Mouse (Mus musculus) erythroblast, embryonic 14.5 days (primary cell): ENCODE data around the gene Elf5. TPM values are rescaled to one million over a fixed set of nuclear protein-coding genes. Genes with fewer than 3 reads are reported as not detected.

Source experiments
- H3K27me3 ChIP-seq: 2 replicates; pipeline ENCODE4 v1.6.1; 2012; ENCODE audit warnings: inconsistent platforms; ENCODE audit not compliant: control insufficient read depth
- H3K36me3 ChIP-seq: 2 replicates; pipeline ENCODE4 v1.6.1; 2012; ENCODE audit warnings: mild to moderate bottlenecking, inconsistent platforms; ENCODE audit not compliant: control insufficient read depth
- H3K4me1 ChIP-seq: 2 replicates; pipeline ENCODE4 v1.6.1; 2012; ENCODE audit warnings: inconsistent platforms; ENCODE audit not compliant: control insufficient read depth
- H3K4me3 ChIP-seq: replicated peaks from 2 replicates; pipeline ENCODE3; 2012; ENCODE audit warnings: moderate library complexity, mild to moderate bottlenecking, inconsistent platforms
- H3K9me3 ChIP-seq: 2 replicates; pipeline ENCODE4 v1.6.1; 2012; ENCODE audit warnings: low read length, inconsistent platforms, mixed read lengths; ENCODE audit not compliant: control insufficient read depth
- GATA1 ChIP-seq: IDR thresholded peaks from 2 replicates; pipeline ENCODE4 v1.6.1; 2012; ENCODE audit warnings: low read length, inconsistent platforms, mixed read lengths
- TAL1 ChIP-seq: IDR thresholded peaks from 3 replicates; pipeline ENCODE4 v1.6.1; 2012; ENCODE audit warnings: low read length, inconsistent platforms, mixed read lengths
- polyA plus RNA-seq: library from polyadenylated mRNA; stranded (reverse); fragments of >175 nt; gene quantifications from 2 replicates; pipeline ENCODE4 v1.2.3, GENCODE M21; 2012

Gene Elf5
- polyA plus RNA-seq, 1 experiment = not detected

DNA sequence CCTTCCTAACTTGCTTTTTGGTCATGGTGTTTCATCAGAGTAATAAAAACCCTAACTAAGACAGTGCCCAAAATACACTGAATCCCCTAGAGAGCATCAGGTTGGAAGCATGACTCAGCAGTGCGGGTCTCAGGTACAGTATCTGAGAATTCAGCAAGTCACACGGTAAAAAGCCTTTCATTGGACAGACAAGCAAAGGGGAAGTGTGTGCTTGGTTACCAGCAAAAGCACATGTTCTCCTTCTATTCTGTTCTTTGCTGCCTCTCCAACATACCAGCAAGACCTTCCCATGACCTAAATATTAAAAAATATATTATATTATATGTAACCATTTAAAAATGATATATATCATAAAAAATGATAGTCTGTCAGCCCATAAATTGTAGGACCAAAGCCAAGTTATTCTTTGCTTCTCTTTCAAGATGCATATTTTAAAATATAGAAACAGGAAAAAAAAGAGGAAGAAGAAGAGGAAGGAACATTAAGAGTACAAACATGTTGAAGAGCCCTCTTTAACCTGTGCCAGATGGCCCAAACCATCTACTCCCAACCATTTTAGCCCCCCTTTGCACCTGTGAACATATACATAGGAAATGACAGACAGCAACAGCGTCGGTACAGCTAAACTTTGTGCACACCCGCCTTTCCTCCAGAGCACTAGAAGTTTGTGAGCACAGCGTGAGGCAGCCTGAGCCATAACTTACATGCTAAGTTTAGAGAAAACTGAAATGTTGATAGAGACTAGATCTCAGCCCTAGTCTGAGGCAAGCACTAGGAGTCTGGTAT is 84.3 kb downstream of the Elf5 start:
- Histone ChIP-seq H3K9me3 (no peaks in the 10 kb centered on the region), H3K4me3 (no peak overlapping the region), H3K27me3 (no peaks in the 10 kb centered on the region), H3K36me3 (no peaks in the 10 kb centered on the region), H3K4me1 (peaks cover 4% of the 10 kb centered on the region)
- TF ChIP-seq GATA1 (no peak), TAL1 (no peak)

Other genes with a start within 250 kb of the Elf5 start
- gene Ehf, start 108.4 kb upstream of the Elf5 start, polyA plus RNA-seq = 0.04 TPM in 1 of 2 replicates, not detected in the other
- gene Cat, start 73.5 kb downstream of the Elf5 start, polyA plus RNA-seq = 29.0 and 31.9 TPM in 2 replicates
- 0.08 and 0.12 TPM in 2 replicates for gene Abtb2, start 154.6 kb downstream of the Elf5 start, polyA plus RNA-seq